Mouse (Mus musculus): ENCODE results near the gene 1700123K08Rik.
"Not testable (repeated sequence)": the region's sequence is repeated elsewhere in the genome, so short reads cannot be mapped to it uniquely, and the experiment has no call there.

The 1700123K08Rik gene

GRCm38 (mm10) chr5:138564612-138565011 is at the start of gene 1700123K08Rik:
Gene 1700123K08Rik (minus strand): TSS chr5:138564712.
- DNase-seq: not testable (repeated sequence)

DNA sequence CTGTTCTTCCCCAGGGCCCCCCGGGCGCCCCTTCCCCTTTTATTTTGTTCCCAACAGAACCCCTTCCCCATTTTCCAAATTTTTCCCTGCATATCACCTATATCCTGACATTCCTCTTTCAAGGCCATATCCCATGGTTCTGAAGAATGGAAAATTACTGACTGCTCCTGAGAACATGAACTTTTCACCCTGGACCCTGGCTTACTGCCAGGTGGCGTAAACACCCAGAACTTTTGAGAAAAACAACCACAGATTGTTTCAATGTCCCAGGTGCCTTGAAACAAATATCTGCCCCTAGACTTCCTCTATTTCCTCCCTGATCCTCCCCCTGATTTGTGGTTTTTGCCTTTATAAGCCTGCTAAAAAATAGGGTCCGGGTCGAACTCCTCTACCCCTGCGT is 22.9 kb upstream of the 1700123K08Rik start:
- no peak for DNase-seq

GRCm38 (mm10) chr5:138571623-138572022 is 7.1 kb upstream of the 1700123K08Rik start:
- DNase-seq: no peak

- DNase-seq: no peak
These were observed 11.8 kb downstream of the 1700123K08Rik start for GRCm38 (mm10) chr5:138552718-138553117.

GRCm38 (mm10) chr5:138532491-138532890 is 32.0 kb downstream of the 1700123K08Rik start:
- DNase-seq: no peak

Data from right cerebral cortex, adult 18-20 months (tissue).